Mouse (Mus musculus) MEL (cell line): ENCODE data around the gene Kif5a. TPM values are rescaled to one million over a fixed set of nuclear protein-coding genes. Genes with fewer than 3 reads are reported as not detected.

ENCODE experiments used
- DNase-seq: peaks from one replicate; pipeline ENCODE4 v3.0.0; 2011; ENCODE audit warnings: low read depth, low spot score
- H3K27ac ChIP-seq: 2 replicates; pipeline ENCODE4 v1.5.1; 2012; ENCODE audit warnings: low read depth, mild to moderate bottlenecking, control low read depth, low read length, moderate library complexity; ENCODE audit not compliant: control insufficient read depth
- H3K27me3 ChIP-seq, 2 experiments: fragments of 150-350 bp in 1 of 2; sonication (generic) in 1 of 2; 2 replicates each; pipeline ENCODE4 v1.6.1; 2012; ENCODE audit warnings: low read length in 2 of 2, mild to moderate bottlenecking in 2 of 2, improper control_type of control experiment in 1 of 2, moderate library complexity in 1 of 2; ENCODE audit not compliant: insufficient read depth in 2 of 2, control insufficient read depth in 1 of 2
- H3K36me3 ChIP-seq, 2 experiments: 2 replicates each; pipeline ENCODE4 v1.6.1; 2012 to 2014; ENCODE audit warnings: low read length in 2 of 2, improper control_type of control experiment in 1 of 2, inconsistent platforms in 1 of 2, mild to moderate bottlenecking in 1 of 2; ENCODE audit not compliant: insufficient read depth in 2 of 2, control insufficient read depth in 1 of 2
- H3K4me1 ChIP-seq, 2 experiments: fragments of 150-350 bp in 1 of 2; sonication (generic) in 1 of 2; 2 replicates each; pipeline ENCODE4 v1.6.1; 2012; ENCODE audit warnings: low read length in 2 of 2, improper control_type of control experiment in 1 of 2, mild to moderate bottlenecking in 1 of 2; ENCODE audit not compliant: insufficient read depth in 2 of 2, control insufficient read depth in 1 of 2
- H3K4me3 ChIP-seq, 2 experiments: fragments of 150-350 bp in 1 of 2; sonication (generic) in 1 of 2; 2 replicates each; pipeline ENCODE4 v1.5.1; 2012; ENCODE audit warnings: low read depth in 2 of 2, low read length in 2 of 2, mild to moderate bottlenecking in 2 of 2, moderate library complexity in 2 of 2, control low read depth in 1 of 2, improper control_type of control experiment in 1 of 2; ENCODE audit not compliant: control insufficient read depth in 1 of 2, insufficient read depth in 1 of 2
- H3K79me2 ChIP-seq: 2 replicates; pipeline ENCODE4 v1.6.1; 2012; ENCODE audit warnings: mild to moderate bottlenecking, low read length, moderate library complexity; ENCODE audit not compliant: control insufficient read depth, poor library complexity, insufficient read depth
- H3K9ac ChIP-seq: 2 replicates; pipeline ENCODE4 v1.6.1; 2012; ENCODE audit warnings: low read depth, mild to moderate bottlenecking, control low read depth, low read length, moderate library complexity; ENCODE audit not compliant: control insufficient read depth, poor library complexity, severe bottlenecking
- H3K9me3 ChIP-seq: fragments of 150-350 bp; sonication (generic); replicated peaks from 2 replicates; pipeline ENCODE4 v1.6.1; 2012; ENCODE audit warnings: mild to moderate bottlenecking, low read length, improper control_type of control experiment, moderate library complexity; ENCODE audit not compliant: insufficient read depth
- BHLHE40 ChIP-seq: IDR thresholded peaks from 2 replicates; pipeline ENCODE4 v1.6.1; 2012; ENCODE audit warnings: low read depth, mild to moderate bottlenecking, inconsistent platforms, low read length, improper control_type of control experiment, borderline replicate concordance
- CHD1 ChIP-seq: IDR thresholded peaks from 2 replicates; pipeline ENCODE4 v1.6.1; 2012; ENCODE audit warnings: low read depth, mild to moderate bottlenecking, inconsistent platforms, low read length, improper control_type of control experiment
- CHD2 ChIP-seq: IDR thresholded peaks from 2 replicates; pipeline ENCODE4 v1.6.1; 2011; ENCODE audit warnings: low read length, improper control_type of control experiment
- CTCF ChIP-seq, 3 experiments: IDR thresholded peaks in 2 of 3; conservative IDR thresholded peaks in 1 of 3; 2 replicates each; pipeline ENCODE4 v1.5.1; 2011 to 2012; ENCODE audit warnings: low read length in 3 of 3, low read depth in 2 of 3, mild to moderate bottlenecking in 2 of 3, improper control_type of control experiment in 1 of 3, inconsistent platforms in 1 of 3, mixed read lengths in 1 of 3, moderate library complexity in 1 of 3; ENCODE audit not compliant: control insufficient read depth in 1 of 3, insufficient read depth in 1 of 3, poor library complexity in 1 of 3, severe bottlenecking in 1 of 3
- E2F4 ChIP-seq: IDR thresholded peaks from 2 replicates; pipeline ENCODE4 v1.6.1; 2011; ENCODE audit warnings: low read depth, low read length, improper control_type of control experiment, borderline replicate concordance
- ETS1 ChIP-seq: IDR thresholded peaks from 2 replicates; pipeline ENCODE4 v1.6.1; 2012; ENCODE audit warnings: low read depth, mild to moderate bottlenecking, inconsistent platforms, low read length, improper control_type of control experiment, moderate library complexity
- GABPA ChIP-seq: IDR thresholded peaks from 2 replicates; pipeline ENCODE4 v1.6.1; 2012; ENCODE audit warnings: low read depth, mild to moderate bottlenecking, inconsistent platforms, low read length, improper control_type of control experiment, moderate library complexity
- MAX ChIP-seq: IDR thresholded peaks from 2 replicates; pipeline ENCODE4 v1.6.1; 2011; ENCODE audit warnings: low read length, improper control_type of control experiment
- MAZ ChIP-seq: IDR thresholded peaks from 2 replicates; pipeline ENCODE4 v1.6.1; 2012; ENCODE audit warnings: low read depth, mild to moderate bottlenecking, inconsistent platforms, low read length, improper control_type of control experiment
- MEF2A ChIP-seq: IDR thresholded peaks from 2 replicates; pipeline ENCODE4 v1.6.1; 2014; ENCODE audit warnings: low read depth, mild to moderate bottlenecking, inconsistent platforms, low read length, improper control_type of control experiment; ENCODE audit not compliant: poor library complexity, insufficient replicate concordance, severe bottlenecking; ENCODE audit errors: extremely low read depth
- MXI1 ChIP-seq: IDR thresholded peaks from 2 replicates; pipeline ENCODE4 v1.6.1; 2011; ENCODE audit warnings: mild to moderate bottlenecking, low read depth, low read length, improper control_type of control experiment
- MYB ChIP-seq: IDR thresholded peaks from 2 replicates; pipeline ENCODE4 v1.6.1; 2011; ENCODE audit warnings: mild to moderate bottlenecking, low read depth, low read length, improper control_type of control experiment
- MYC ChIP-seq: IDR thresholded peaks from 2 replicates; pipeline ENCODE4 v1.6.1; 2011; ENCODE audit warnings: low read depth, mild to moderate bottlenecking, low read length, improper control_type of control experiment, moderate library complexity
- NELFE ChIP-seq: IDR thresholded peaks from 2 replicates; pipeline ENCODE4 v1.6.1; 2011; ENCODE audit warnings: low read depth, low read length, improper control_type of control experiment
- NRF1 ChIP-seq: IDR thresholded peaks from 2 replicates; pipeline ENCODE4 v1.6.1; 2014; ENCODE audit warnings: low read depth, mild to moderate bottlenecking, inconsistent platforms, low read length, improper control_type of control experiment, moderate library complexity; ENCODE audit not compliant: poor library complexity, insufficient read depth, severe bottlenecking
- POLR2A ChIP-seq, 2 experiments: IDR thresholded peaks; 2 replicates each; pipeline ENCODE4 v1.6.1; 2011 to 2012; ENCODE audit warnings: low read length in 2 of 2, mild to moderate bottlenecking in 2 of 2, control low read depth in 1 of 2, improper control_type of control experiment in 1 of 2, low read depth in 1 of 2, moderate library complexity in 1 of 2; ENCODE audit not compliant: control insufficient read depth in 1 of 2, insufficient read depth in 1 of 2, poor library complexity in 1 of 2
- POLR2AphosphoS2 ChIP-seq: IDR thresholded peaks from 2 replicates; pipeline ENCODE4 v1.6.1; 2011; ENCODE audit warnings: low read length, improper control_type of control experiment
- POLR2AphosphoS5 ChIP-seq: IDR thresholded peaks from 2 replicates; pipeline ENCODE4 v1.6.1; 2012; ENCODE audit warnings: low read depth, borderline replicate concordance, mild to moderate bottlenecking, inconsistent platforms, low read length, moderate library complexity, mixed read lengths
- RAD21 ChIP-seq: IDR thresholded peaks from 2 replicates; pipeline ENCODE4 v1.6.1; 2011; ENCODE audit warnings: mild to moderate bottlenecking, low read depth, low read length, improper control_type of control experiment
- RCOR1 ChIP-seq: IDR thresholded peaks from 2 replicates; pipeline ENCODE4 v1.6.1; 2012; ENCODE audit warnings: low read depth, mild to moderate bottlenecking, inconsistent platforms, low read length, improper control_type of control experiment
- SMC3 ChIP-seq: IDR thresholded peaks from 2 replicates; pipeline ENCODE4 v1.6.1; 2011; ENCODE audit warnings: low read depth, low read length, improper control_type of control experiment
- TAL1 ChIP-seq: IDR thresholded peaks from 2 replicates; pipeline ENCODE4 v1.6.1; 2012; ENCODE audit warnings: mild to moderate bottlenecking, inconsistent platforms, low read length, moderate library complexity, mixed read lengths
- TCF12 ChIP-seq: IDR thresholded peaks from 2 replicates; pipeline ENCODE4 v1.6.1; 2014; ENCODE audit warnings: low read depth, mild to moderate bottlenecking, inconsistent platforms, low read length, improper control_type of control experiment, moderate library complexity
- USF1 ChIP-seq: IDR thresholded peaks from 2 replicates; pipeline ENCODE4 v1.6.1; 2014; ENCODE audit warnings: low read depth, mild to moderate bottlenecking, inconsistent platforms, low read length, improper control_type of control experiment, moderate library complexity
- ZMIZ1 ChIP-seq: IDR thresholded peaks from 2 replicates; pipeline ENCODE4 v1.6.1; 2012; ENCODE audit warnings: low read depth, mild to moderate bottlenecking, inconsistent platforms, low read length, improper control_type of control experiment, moderate library complexity
- ZNF384 ChIP-seq: IDR thresholded peaks from 2 replicates; pipeline ENCODE4 v1.6.1; 2012; ENCODE audit warnings: low read depth, mild to moderate bottlenecking, inconsistent platforms, low read length, improper control_type of control experiment
- polyA plus RNA-seq, 2 experiments: library from polyadenylated mRNA; stranded (reverse) in 1 of 2; unstranded in 1 of 2; fragments of >175 nt in 1 of 2; fragments of >200 nt in 1 of 2; gene quantifications; 2 replicates each; pipeline versions ENCODE4 v1.2.1 to v1.2.4; 2012; ENCODE audit warnings: low replicate concordance in 2 of 2, low read depth in 1 of 2; ENCODE audit not compliant: insufficient read length in 2 of 2, insufficient read depth in 1 of 2, missing spikeins in 1 of 2
- total RNA-seq: library from RNA; depleted of rRNA; stranded (reverse); fragments of 300-350 nt; gene quantifications from 2 replicates; pipeline ENCODE4 v1.2.3, GENCODE M21; 2012

The Kif5a gene
- total and polyA plus RNA-seq, 3 experiments, result 0.42 to 1.3 TPM; not detected in 1

- Histone ChIP-seq H3K4me3 (no peak overlapping the region), H3K27ac (no peak overlapping the region)
- 0 out of 2 replicates have a peak, but pooled peaks have one; percentile 15 for TF ChIP-seq TCF12
- TF ChIP-seq GABPA, result no peak
- TF ChIP-seq ETS1, result 0 out of 2 replicates have a peak, but pooled peaks have one; percentile 11
- TF ChIP-seq E2F4, result no peak
- no peak for TF ChIP-seq CHD1
- TF ChIP-seq ZMIZ1, result peak; percentile 93
- TF ChIP-seq CTCF (IDR thresholded peaks at IDR 0.05 in 2 of 3, conservative IDR thresholded peaks at IDR 0.05 in 1 of 3; ENCODE audit: control insufficient read depth in 1 of 3, insufficient read depth in 1 of 3, low read depth in 2 of 3, low read length in 3 of 3, poor library complexity in 1 of 3, severe bottlenecking in 1 of 3), result no peak
- TF ChIP-seq TAL1, result no peak
- TF ChIP-seq MXI1, result no peak
- peak; percentile 32 for TF ChIP-seq SMC3
- TF ChIP-seq NRF1, result no peak
- peak; percentile 42; the same call in 1 of the 2 replicates for TF ChIP-seq MYB
- TF ChIP-seq USF1, result no peak
- TF ChIP-seq POLR2AphosphoS5, result peak; percentile 75
- no peak for TF ChIP-seq MAZ
- TF ChIP-seq RCOR1, result no peak
- TF ChIP-seq RAD21, result no peak
- TF ChIP-seq ZNF384, result no peak
- peak; percentile 6 to 54; a peak in 2 of 4 replicates for TF ChIP-seq POLR2A (IDR thresholded peaks at IDR 0.05; ENCODE audit: control insufficient read depth in 1 of 2, insufficient read depth in 1 of 2, low read depth in 1 of 2, low read length in 2 of 2, poor library complexity in 1 of 2)
- no peak for TF ChIP-seq CHD2
- TF ChIP-seq BHLHE40, result peak; percentile 19; the same call in 1 of the 2 replicates
- no peak for TF ChIP-seq MEF2A
- no peak for TF ChIP-seq MYC
- no peak for TF ChIP-seq NELFE
- peak; percentile 94 for TF ChIP-seq POLR2AphosphoS2
- TF ChIP-seq MAX, result no peak
Observed at GRCm38 (mm10) chr10:127295986-127296794, 33.0 kb upstream of the Kif5a start.

More at GRCm38 (mm10) chr10:127295986-127296794, 33.0 kb upstream of the Kif5a start:
- peaks cover 0 to 14% of the 10 kb centered on the region in 2 experiments; a peak in 2 of 4 replicates for H3K4me1 ChIP-seq
- no peaks in the 10 kb centered on the region for H3K27me3 ChIP-seq
- peaks cover 25% of the 10 kb centered on the region for H3K79me2 ChIP-seq
- no peak for DNase-seq
- peaks cover 15 to 27% of the 10 kb centered on the region in 2 experiments for H3K36me3 ChIP-seq
- H3K9me3 ChIP-seq, result no peaks in the 10 kb centered on the region
- H3K9ac ChIP-seq, result no peak overlapping the region
